Mouse (Mus musculus) lung, postnatal 0 days (tissue): Measurements from ENCODE around the gene Ugt1a6b.

Source experiments
- CTCF ChIP-seq: IDR thresholded peaks from 2 replicates; pipeline ENCODE4 v1.5.1; 2016; ENCODE audit warnings: antibody characterized with exemption, mild to moderate bottlenecking
- EP300 ChIP-seq: IDR thresholded peaks from 2 replicates; pipeline ENCODE4 v1.6.1; 2016; ENCODE audit warnings: antibody characterized with exemption, mild to moderate bottlenecking, control low read depth

GRCm38 (mm10) chr1:88094941-88095492, 8.0 kb upstream of the Ugt1a6b start, which contains the start of gene Ugt1a7c:
- TF ChIP-seq EP300: no peak
- TF ChIP-seq CTCF: no peak
